Mouse (Mus musculus) c-Kit-negative CD71-positive TER-119-positive erythroid progenitor cells, embryonic 14.5 days (primary cell): Measurements from ENCODE around the gene Pnp.
"Not testable (repeated sequence)": the region's sequence is repeated elsewhere in the genome, so short reads cannot be mapped to it uniquely, and the experiment has no call there.

ENCODE experiments used
- DNase-seq: peaks from one replicate; pipeline ENCODE4 v3.0.0-alpha.2; 2013; ENCODE audit warnings: low read depth, low spot score

Pnp gene

DNA sequence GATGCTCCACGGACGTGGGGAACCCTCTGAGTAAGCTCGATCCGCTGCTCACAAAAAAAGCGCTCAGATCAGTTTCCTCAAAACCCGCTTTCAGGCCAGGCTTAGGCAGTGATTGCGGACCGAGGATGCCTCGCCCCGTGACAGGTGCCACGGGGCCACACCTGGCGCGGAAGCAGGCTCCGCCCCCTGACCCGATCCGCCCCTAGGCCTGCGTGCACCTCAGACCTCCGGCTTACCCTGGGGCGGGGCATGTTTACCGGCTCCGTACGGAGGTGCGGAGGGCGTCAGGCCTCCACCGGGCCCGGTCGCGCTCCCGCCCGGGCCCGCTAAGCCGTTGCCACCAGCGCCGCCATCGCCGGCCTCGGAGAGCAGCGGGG is 517 bp upstream of the Pnp start:
- DNase-seq = no peak

DNA sequence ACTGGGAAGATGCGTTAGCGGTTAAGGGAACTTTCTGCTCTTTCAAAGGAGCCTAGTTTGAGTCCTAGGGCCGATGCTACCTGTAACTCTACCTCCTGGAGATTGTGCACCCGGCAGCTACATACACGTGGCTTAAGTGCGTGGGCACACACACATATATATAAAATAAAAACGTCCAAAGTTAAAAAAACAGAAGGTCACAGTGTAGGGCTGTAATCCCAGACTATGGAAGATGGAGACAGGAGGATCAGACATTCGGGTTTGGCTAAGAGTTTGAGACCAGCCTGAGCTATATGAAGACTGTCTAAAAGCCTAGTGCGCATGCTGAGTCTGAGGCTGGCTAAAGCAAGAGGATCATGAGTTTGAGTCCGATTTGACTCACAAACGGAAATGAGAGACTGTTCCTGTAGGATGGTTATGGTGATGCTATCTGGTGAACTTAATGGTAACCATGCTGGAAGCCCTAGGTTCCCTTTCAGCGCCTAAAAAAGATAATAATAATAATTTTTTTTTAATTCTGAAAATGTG is 675 bp downstream of the Pnp start:
- no peak for DNase-seq

DNA sequence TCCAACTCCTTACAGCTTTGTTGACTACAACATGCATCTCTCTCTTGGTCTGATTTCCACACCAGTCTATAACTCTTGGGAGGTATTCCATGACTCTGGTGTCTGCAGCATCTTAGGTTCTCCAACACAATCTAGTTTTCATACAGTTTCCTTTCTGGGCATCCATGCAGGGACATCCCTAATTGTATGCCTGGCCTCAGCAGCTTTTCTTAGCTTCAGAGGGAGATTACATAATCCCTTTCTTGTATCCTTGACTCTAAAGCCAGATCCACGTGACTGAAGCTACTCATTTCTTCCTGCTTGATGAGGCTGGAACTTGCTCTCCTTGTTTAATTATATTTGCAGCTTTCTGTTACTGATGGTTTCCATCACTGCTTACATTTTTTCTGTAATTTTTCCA is 5.8 kb downstream of the Pnp start:
- DNase-seq = no peak

- DNase-seq = no peak
Observed at GRCm38 (mm10) chr14:50938119-50938908, 7.4 kb downstream of the Pnp start.

- no peak for DNase-seq
Observed at GRCm38 (mm10) chr14:50938940-50939339, 8.1 kb downstream of the Pnp start.

DNA sequence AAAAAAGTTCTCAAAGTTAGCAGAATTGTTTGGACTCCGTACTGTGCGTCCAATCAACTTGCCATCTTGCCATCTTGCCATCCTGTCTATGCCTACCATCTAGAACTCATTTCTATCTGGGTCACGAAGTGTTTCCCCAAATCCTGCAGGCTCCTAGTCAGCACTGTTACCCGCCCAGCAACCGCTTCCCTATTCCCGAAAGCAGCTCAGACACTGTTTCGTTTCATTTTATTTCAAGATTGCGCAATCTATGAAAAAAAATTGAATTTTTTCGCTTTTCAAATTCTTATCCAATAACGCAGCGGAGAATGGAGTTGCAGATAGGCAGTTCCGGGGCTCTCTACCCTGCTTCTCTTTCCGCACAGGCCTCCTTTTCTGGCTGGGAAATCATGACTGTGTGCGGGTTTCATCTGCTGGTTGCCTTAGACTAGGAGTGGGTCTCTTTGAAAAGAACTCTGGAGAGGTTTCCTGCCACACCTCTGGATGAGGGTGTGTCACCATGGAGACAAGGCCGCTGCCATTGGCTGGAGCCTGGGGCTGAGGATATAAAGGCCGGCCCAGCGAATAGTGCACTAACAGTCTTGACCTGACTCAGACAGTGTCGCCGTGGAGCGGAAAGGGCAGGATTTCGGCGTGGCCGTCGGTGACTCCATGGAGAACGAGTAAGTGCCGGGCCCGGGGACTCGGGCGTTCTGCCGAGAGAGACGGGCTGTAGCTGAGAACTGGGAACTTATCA is 13.2 kb downstream of the Pnp start, which contains the start of gene Gm49342:
Gene Gm49342 (plus strand): TSS at position 586 of the 736 bp plus-strand sequence.
- peak; percentile 91 for DNase-seq

DNA sequence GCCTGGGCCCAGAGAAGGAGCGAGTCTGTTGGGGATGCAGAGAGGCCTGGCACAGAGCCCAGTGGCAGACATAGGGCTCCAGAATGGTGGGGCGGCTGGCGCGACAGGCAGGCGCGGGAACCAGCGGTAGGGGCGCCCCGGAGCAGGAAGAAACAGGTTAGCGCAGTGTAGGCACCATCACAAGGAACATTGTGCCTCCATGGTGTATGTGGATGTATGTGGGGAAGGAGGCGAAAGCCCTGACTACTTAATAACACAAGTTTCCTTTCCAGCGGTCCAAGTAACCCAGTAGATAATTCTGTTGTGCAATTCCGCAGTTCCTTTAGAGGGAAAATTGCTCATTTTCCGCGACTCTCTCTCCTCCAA is 13.8 kb downstream of the Pnp start:
- DNase-seq = not testable (repeated sequence)

DNA sequence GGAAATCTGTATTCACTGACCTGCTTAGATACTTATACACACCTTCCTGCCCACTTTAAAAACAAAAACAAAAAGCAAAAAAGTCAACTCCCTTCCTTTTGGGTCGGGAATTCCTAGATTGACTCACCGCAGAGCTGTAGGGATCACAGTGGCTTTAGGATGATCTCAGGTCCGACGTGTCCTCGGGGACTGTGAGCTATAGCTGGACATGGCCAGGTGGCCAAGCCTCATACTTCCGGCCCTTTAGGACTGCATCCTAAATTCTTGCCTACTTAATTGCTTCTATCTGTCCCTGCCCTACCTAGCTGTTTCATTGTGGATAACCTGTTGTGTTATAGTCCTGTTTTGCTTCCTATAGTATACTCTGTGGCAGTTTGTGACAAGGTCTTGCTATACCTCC is 14.2 kb downstream of the Pnp start:
- DNase-seq = not testable (repeated sequence)

GRCm38 (mm10) chr14:50945526-50945925 is 14.6 kb downstream of the Pnp start:
- not testable (repeated sequence) for DNase-seq

DNA sequence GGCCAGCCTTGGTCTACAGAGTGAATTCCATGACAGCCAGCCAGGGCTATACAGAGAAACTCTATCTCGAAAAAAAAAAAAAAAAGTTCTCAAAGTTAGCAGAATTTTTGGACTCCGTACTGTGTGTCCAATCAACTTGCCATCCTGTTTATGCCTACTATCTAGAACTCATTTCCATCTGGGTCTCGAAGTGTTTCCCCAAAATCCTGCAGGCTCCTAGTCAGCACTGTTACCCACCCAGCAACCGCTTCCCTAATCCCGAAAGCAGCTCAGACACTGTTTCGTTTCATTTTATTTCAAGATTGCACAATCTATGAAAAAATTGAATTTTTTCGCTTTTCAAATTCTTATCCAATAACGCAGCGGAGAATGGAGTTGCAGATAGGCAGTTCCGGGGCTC is 24.6 kb downstream of the Pnp start:
- no peak for DNase-seq

DNA sequence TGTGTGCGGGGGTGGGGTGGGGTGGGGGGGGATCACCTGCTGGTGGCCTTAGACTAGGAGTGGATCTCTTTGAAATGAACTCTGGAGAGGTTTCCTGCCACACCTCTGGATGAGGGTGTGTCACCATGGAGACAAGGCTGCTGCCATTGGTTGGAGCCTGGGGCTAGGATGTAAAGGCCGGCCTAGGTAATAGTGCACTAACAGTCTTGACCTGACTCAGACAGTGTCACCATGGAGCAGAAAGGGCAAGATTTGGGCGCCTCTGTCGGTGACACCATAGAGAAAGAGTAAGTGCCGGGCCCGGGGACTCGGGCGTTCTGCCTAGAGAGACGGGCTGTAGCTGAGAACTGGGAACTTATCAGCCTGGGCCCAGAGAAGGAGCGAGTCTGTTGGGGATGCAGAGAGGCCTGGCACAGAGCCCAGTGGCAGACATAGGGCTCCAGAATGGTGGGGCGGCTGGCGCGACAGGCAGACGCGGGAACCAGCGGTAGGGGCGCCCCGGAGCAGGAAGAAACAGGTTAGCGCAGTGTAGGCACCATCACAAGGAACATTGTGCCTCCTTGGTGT is 25.1 kb downstream of the Pnp start, which contains the start of gene Pnp2:
Gene Pnp2 (plus strand): TSS at position 51 of the 567 bp plus-strand sequence.
- not testable (repeated sequence) for DNase-seq

DNA sequence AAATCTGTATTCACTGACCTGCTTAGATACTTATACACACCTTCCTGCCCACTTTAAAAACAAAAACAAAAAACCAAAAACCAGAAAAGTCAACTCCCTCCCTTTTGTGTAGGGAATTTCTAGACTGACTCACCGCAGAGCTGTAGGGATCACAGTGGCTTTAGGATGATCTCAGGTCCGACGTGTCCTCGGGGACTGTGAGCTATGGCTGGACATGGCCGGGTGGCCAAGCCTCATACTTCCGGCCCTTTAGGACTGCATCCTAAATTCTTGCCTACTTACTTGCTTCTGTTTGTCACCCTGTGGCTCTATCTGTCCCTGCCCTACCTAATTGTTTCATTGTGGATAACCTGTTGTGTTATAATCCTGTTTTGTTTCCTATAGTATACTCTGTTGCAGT is 25.8 kb downstream of the Pnp start:
- DNase-seq = not testable (repeated sequence)

DNA sequence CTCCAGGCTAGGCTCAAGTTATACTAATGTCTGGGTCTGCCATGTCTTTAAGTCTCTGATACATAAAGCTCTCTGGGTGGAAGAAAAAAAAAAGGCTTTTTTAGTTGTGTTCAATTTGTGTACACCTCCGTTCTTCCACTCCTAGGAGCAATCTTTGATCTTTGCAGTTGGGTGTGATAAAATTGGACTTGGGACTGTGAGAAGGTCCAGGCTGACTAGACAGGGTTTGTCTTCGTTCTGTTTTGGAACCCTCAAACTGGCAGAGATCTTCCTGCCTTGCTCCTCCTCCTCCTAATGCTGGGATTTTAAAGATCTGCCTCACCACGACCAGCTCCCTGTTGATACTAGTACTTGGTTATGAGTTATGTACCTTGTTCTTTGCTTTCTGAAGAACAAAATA is 26.3 kb downstream of the Pnp start:
- DNase-seq = not testable (repeated sequence)

DNA sequence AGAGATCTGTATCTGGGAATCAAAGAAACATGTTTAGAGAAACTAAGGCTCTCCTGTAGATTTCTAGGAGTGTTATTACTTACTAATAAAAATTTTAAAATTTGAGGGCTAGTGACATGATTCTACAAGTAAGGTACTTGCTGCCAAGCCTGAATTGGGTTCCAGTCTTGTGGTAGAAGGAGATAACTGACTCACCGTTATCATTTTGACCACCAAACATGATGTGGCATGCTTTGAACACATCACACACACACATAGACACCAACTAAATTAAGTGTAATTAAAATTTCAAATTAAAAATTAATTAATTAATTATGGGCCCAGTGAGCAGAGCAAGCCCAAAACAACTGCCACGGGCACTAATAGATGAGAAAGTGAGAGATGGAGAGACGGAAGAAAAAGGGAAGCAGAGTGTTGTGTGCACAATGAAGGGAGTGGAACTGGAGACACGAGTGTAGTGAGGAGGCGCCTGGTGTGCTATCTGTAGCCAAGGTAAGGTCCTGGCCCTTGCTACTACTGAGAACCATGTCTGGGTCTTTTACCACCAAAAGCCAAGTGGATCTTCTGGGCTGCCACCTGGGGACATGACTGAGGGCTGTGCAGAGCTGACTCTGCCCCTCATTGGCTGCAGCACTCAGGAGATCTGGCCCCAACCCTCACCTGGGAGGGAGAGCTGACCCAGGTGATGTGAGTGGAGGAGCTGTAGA is 27.6 kb downstream of the Pnp start:
- DNase-seq = not testable (repeated sequence)

GRCm38 (mm10) chr14:50968216-50968980 is 37.5 kb downstream of the Pnp start:
- no peak for DNase-seq

- DNase-seq = no peak
Observed at GRCm38 (mm10) chr14:50969041-50969440, 38.2 kb downstream of the Pnp start.

DNA sequence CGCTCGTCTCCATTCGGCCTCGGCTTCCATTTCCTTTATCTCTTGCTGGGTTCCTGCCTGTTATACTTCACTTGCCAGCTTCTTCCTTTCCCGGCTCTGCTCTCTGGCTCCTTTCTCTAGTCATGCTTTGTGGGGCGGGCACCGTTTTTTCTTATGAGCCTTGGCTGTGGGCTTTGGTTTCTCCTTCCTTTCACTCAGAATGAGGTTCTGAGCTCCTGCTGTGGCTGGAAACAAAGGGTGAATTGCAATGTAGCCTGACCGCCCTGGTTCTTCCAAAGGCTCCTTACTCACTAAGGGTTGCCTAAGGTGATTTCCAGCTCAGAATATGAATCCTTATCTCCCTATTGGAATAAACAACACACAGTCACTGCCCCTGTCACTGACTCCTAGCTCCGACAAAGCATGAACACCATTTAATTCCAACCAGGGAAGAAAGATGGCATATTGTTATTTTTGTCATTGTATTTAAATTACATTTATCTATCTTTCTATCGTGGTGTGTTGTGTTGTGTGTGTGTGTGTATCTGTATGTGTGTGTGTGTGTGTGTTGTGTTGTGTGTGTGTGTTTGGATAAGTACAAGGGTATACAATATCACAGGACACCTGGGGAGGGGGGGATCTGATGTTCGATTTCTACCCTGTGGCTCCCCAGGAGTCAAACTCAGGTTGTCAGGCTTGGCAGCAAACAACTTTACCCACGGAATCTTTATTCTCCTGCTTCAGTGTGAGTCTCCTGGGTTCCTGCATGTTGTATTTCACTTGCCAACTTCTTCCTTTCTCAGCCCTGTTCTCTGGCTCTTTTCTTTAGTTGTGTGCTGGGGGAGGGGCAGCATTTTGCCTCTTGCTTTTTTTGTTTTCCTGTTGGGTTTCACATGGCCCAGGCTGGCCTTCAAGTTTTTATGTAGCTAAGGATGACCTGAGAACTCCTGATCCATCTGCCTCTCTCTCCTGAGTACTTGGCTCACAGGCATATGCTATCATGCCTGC is 39.0 kb downstream of the Pnp start:
- DNase-seq = no peak

- no peak for DNase-seq
Observed at GRCm38 (mm10) chr14:50970822-50971221, 39.9 kb downstream of the Pnp start.

- DNase-seq = not testable (repeated sequence)
Observed at GRCm38 (mm10) chr14:50973054-50973453, 42.2 kb downstream of the Pnp start.

GRCm38 (mm10) chr14:50973700-50974099 is 42.8 kb downstream of the Pnp start:
- DNase-seq = no peak
